Mouse (Mus musculus) limb, embryonic 14.5 days (tissue): ENCODE results near the gene Cstad. TPM values are rescaled to one million over a fixed set of nuclear protein-coding genes. Genes with fewer than 3 reads are reported as not detected.

Experiments
- ATAC-seq: fragments of 200-750 bp; cut with Nextera tagmentation; 2 replicates; pipeline ENCODE4 v1.8.0; 2017; ENCODE audit warnings: low read depth, moderate number of reproducible peaks, moderate TSS enrichment; ENCODE audit not compliant: low FRiP score
- DNase-seq: peaks from one replicate; pipeline ENCODE4 v3.0.0-alpha.2; 2015; ENCODE audit warnings: low spot score
- H3K27ac ChIP-seq: fragments of 300-500 bp; sonication (generic); replicated peaks from 2 replicates; pipeline ENCODE4 v1.5.1; 2014; ENCODE audit warnings: low read depth, mild to moderate bottlenecking, low read length, moderate library complexity, mixed read lengths
- H3K27me3 ChIP-seq: fragments of 300-500 bp; sonication (generic); 2 replicates; pipeline ENCODE4 v1.6.1; 2014; ENCODE audit warnings: low read length, mixed read lengths; ENCODE audit not compliant: control insufficient read depth, insufficient read depth
- H3K36me3 ChIP-seq: fragments of 300-500 bp; sonication (generic); 2 replicates; pipeline ENCODE4 v1.6.1; 2014; ENCODE audit warnings: mild to moderate bottlenecking, low read length, moderate library complexity, mixed read lengths; ENCODE audit not compliant: control insufficient read depth, insufficient read depth
- H3K4me1 ChIP-seq: fragments of 300-500 bp; sonication (generic); 2 replicates; pipeline ENCODE4 v1.6.1; 2014; ENCODE audit warnings: antibody characterized with exemption, low read length, mixed read lengths; ENCODE audit not compliant: control insufficient read depth, insufficient read depth
- H3K4me2 ChIP-seq: fragments of 300-500 bp; sonication (generic); replicated peaks from 2 replicates; pipeline ENCODE4 v1.6.1; 2014; ENCODE audit warnings: low read depth, mild to moderate bottlenecking, low read length, moderate library complexity; ENCODE audit not compliant: severe bottlenecking
- H3K4me3 ChIP-seq: fragments of 300-500 bp; sonication (generic); replicated peaks from 2 replicates; pipeline ENCODE4 v1.5.1; 2014; ENCODE audit warnings: low read length
- H3K9ac ChIP-seq: fragments of 300-500 bp; sonication (generic); 2 replicates; pipeline ENCODE4 v1.6.1; 2014; ENCODE audit warnings: mild to moderate bottlenecking, low read depth, low read length, moderate library complexity; ENCODE audit not compliant: severe bottlenecking
- H3K9me3 ChIP-seq: fragments of 300-500 bp; sonication (generic); 2 replicates; pipeline ENCODE4 v1.6.1; 2016; ENCODE audit warnings: low read length; ENCODE audit not compliant: control insufficient read depth
- POLR2A ChIP-seq: fragments of 200-500 bp; IDR thresholded peaks from 2 replicates; pipeline ENCODE4 v1.8.0; 2012; ENCODE audit warnings: inconsistent platforms, mild to moderate bottlenecking, moderate library complexity, borderline replicate concordance; ENCODE audit not compliant: insufficient read depth, insufficient read length; ENCODE audit errors: extremely low read depth
- WGBS: fragments of 180-500 bp; shearing (Covaris S2); extraction: QIAGEN DNeasy Blood & Tissue Kit; methylation state at CpG from one replicate; pipeline ENCODE4 v1.1.7; 2014; 5-methylcytosine and 5-hydroxymethylcytosine counted together
- polyA plus RNA-seq, 2 experiments: library from polyadenylated mRNA; depleted of rRNA in 1 of 2; stranded (reverse) in 1 of 2; unstranded in 1 of 2; fragments of >200 nt; fragmentation: Nextera tagmentation in 1 of 2; extraction: Ambion mirVana in 1 of 2; gene quantifications; 2 replicates each; pipeline versions ENCODE4 v1.2.1 to v1.2.3; 2012 to 2014

The Cstad gene
- polyA plus RNA-seq, 2 experiments, result 1.3 to 3.1 TPM

DNA sequence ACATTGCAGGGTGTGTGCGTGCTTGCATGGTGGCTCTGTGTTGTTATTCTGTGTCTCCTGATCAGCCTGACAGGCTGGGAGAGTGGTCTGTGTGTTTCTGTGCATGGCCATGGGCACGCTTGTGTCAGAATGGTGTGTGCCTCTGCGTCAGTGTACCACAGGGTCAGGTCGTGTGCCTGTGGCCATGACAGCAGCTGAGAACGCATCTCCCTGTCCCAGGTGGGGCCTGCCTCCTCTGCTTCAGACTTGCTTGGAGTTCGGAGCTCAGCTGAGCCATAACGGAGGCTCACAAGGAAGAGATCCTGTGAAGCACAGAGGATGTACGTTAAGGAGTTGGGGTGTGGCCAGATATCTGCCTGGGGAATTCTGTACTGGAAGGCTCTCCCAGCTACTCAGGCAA is 13.1 kb downstream of the Cstad start:
- no peak overlapping the region for H3K4me2 ChIP-seq
- H3K27me3 ChIP-seq, result no peaks in the 10 kb centered on the region
- no peak overlapping the region for H3K4me3 ChIP-seq
- H3K36me3 ChIP-seq, result no peaks in the 10 kb centered on the region
- H3K9ac ChIP-seq, result no peak overlapping the region
- DNase-seq, result no peak
- ATAC-seq, result no peak
- H3K9me3 ChIP-seq, result no peaks in the 10 kb centered on the region
- no peak overlapping the region for H3K27ac ChIP-seq
- no peak for TF ChIP-seq POLR2A
- H3K4me1 ChIP-seq, result peaks cover 42% of the 10 kb centered on the region
- 63% methylated on average over 8 of the region's 8 CpGs for WGBS

GRCm38 (mm10) chr2:30608690-30609201 is 13.9 kb downstream of the Cstad start:
- no peak for TF ChIP-seq POLR2A
- WGBS, result 82% methylated on average over 10 of the region's 10 CpGs
- no peak for ATAC-seq

DNA sequence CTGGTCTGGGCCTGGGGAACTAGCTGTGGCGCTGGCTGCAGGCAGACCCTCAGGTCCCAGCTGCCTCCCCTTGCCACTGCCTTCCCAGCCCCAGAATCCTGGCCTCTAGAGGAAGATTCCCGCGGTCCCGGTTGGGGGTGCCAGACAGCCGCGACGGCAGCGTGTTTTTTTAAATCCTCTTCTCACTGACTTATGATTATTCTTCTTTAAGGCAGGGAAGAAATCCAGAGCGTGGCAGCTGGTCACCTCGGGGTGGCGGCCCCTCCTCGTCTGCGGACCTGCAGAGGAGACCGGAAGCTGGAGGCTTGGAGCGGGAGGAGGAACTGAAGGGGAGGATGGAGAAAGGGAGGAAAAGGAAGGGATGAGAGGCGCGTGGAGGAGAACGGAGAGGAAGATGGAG is 18.7 kb downstream of the Cstad start:
- TF ChIP-seq POLR2A, result 0 out of 2 replicates have a peak, but pooled peaks have one; percentile 12
- peak; percentile 72; the same call in 1 of the 2 replicates for ATAC-seq
- Histone ChIP-seq H3K36me3 (no peaks in the 10 kb centered on the region), H3K9me3 (no peaks in the 10 kb centered on the region), H3K4me2 (peak overlapping the region; percentile 56), H3K4me1 (peaks cover 19% of the 10 kb centered on the region), H3K27ac (peak overlapping the region; percentile 82), H3K9ac (peak overlapping the region; percentile 49), H3K27me3 (no peaks in the 10 kb centered on the region), H3K4me3 (peak overlapping the region; percentile 24)
- WGBS, result under 1% methylated on average over 18 of the region's 18 CpGs
- DNase-seq, result peak; percentile 65

More at GRCm38 (mm10) chr2:30608690-30609201, 13.9 kb downstream of the Cstad start:
- no peaks in the 10 kb centered on the region for H3K9me3 ChIP-seq
- H3K4me3 ChIP-seq, result no peak overlapping the region
- H3K27me3 ChIP-seq, result no peaks in the 10 kb centered on the region
- no peak overlapping the region for H3K9ac ChIP-seq
- no peak for DNase-seq
- H3K36me3 ChIP-seq, result no peaks in the 10 kb centered on the region
- no peak overlapping the region for H3K27ac ChIP-seq
- H3K4me1 ChIP-seq, result peaks cover 43% of the 10 kb centered on the region
- no peak overlapping the region for H3K4me2 ChIP-seq

DNA sequence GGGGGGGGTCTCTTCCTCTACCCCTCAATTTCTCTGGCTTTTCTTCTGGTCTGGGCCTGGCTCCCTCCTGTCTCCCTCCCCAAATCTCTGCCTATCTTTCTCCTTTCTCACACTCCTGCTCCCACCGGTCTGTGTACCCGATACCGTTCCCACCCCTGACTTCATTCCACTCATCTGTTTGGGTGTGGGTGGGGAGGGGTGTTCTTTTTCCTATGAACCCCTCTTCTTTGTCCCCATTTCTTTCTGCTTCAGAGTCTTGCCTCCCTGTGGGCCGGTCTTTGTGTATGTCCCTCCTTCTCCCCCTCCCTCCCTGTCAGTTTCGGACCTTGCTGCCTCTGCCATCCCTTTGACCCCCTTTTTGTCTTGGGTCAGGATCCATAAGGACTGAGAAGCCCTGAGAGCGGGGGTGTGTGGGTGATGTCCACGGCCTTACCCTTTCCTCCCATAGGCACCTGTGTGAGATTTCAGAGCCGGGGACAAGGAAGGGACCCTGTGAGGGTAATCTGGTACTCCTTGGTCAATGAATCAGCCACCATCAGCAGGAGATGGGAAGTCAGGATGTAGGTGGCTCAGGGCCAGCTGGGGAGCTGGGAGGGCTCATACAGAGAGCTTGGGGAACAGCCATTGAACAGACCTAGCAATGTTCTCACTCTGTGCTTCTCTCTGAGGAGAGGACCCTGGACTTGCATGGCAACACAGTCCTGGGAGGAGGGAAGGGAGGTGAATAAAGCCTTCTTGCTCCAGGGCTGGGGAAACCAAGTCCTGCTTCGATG is 19.5 kb downstream of the Cstad start:
- Histone ChIP-seq H3K27me3 (no peaks in the 10 kb centered on the region), H3K36me3 (no peaks in the 10 kb centered on the region), H3K9me3 (no peaks in the 10 kb centered on the region), H3K4me2 (peak overlapping the region; percentile 56), H3K4me1 (peaks cover 24% of the 10 kb centered on the region), H3K4me3 (peak overlapping the region; percentile 24), H3K9ac (peak overlapping the region; percentile 49), H3K27ac (peak overlapping the region; percentile 82)
- WGBS, result 46% methylated on average over 9 of the region's 9 CpGs
- no peak for DNase-seq
- peak; percentile 4; the same call in 1 of the 2 replicates for ATAC-seq
- no peak for TF ChIP-seq POLR2A

- Histone ChIP-seq H3K9ac (no peak overlapping the region), H3K36me3 (no peaks in the 10 kb centered on the region), H3K9me3 (no peaks in the 10 kb centered on the region), H3K27me3 (no peaks in the 10 kb centered on the region), H3K4me3 (no peak overlapping the region), H3K4me1 (peaks cover 24% of the 10 kb centered on the region), H3K4me2 (no peak overlapping the region), H3K27ac (no peak overlapping the region)
- 84% methylated on average over 2 of the region's 2 CpGs for WGBS
- ATAC-seq (no peak), DNase-seq (no peak)
- no peak for TF ChIP-seq POLR2A
Observed at GRCm38 (mm10) chr2:30615869-30616268, 21.0 kb downstream of the Cstad start.
